Mouse (Mus musculus) gastrocnemius, postnatal 36 days (tissue): ENCODE measurements around the gene Dhrs7c. TPM values are rescaled to one million over a fixed set of nuclear protein-coding genes. Genes with fewer than 3 reads are reported as not detected.

Experiments used
- DNase-seq, 2 experiments: peaks; one replicate each; pipeline ENCODE4 v3.0.0; 2022
- intact Hi-C: fragments of 180-260 bp; cut with DNase I; formaldehyde crosslinking; loops from one replicate; pipeline ENCODE4 v1.15.1; 2025
- long read RNA-seq, 2 experiments: library from polyadenylated mRNA; stranded (forward); transcript quantifications; one replicate each; pipeline ENCODE4 v2.0.0; 2021
- total RNA-seq, 2 experiments: library from RNA; stranded (reverse); gene quantifications; 2 replicates each; pipeline ENCODE4 v1.2.3; 2021

Gene Dhrs7c
- total RNA-seq = 100 to 1,000 TPM; 353 to 437 TPM
- long read RNA-seq, experiment 1, transcript Dhrs7c-204 (3 exons, 342 nt) = minor isoform, 5 of 184 reads
- long read RNA-seq, experiment 1, transcript Dhrs7c-205 (7 exons, 1,108 nt) = major isoform, 59 of 184 reads
- long read RNA-seq, experiment 1, partial matches to known transcripts = 99 of 184 reads
- long read RNA-seq, experiment 1, other reads (novel, unspliced or antisense) = 20 of 184 reads
- long read RNA-seq, experiment 2, transcript Dhrs7c-205 (7 exons, 1,108 nt) = major isoform, 95 of 277 reads
- long read RNA-seq, experiment 2, transcript Dhrs7c-204 (3 exons, 342 nt) = minor isoform, 5 of 277 reads
- long read RNA-seq, experiment 2, partial matches to known transcripts = 170 of 277 reads
- long read RNA-seq, experiment 2, other reads (novel, unspliced or antisense) = 6 of 277 reads

- DNase-seq = peak; percentile 35 to 50
- intact Hi-C loops = no loop called here
Measured at GRCm38 (mm10) chr11:67797931-67798330, at the start of gene Dhrs7c. Gene Dhrs7c, plus strand, starts transcription at chr11:67798187.

- no peak for DNase-seq
- intact Hi-C loops = loop anchor here (2.0 kb wide), 1 partner anchor 51 kb away; no protein-coding TSS in a partner anchor
Measured at GRCm38 (mm10) chr11:67756287-67756686, 41.7 kb upstream of the Dhrs7c start.

- intact Hi-C loops = loop anchor here (2.0 kb wide), 1 partner anchor 49 kb away; no protein-coding TSS in a partner anchor
- DNase-seq = peak in 1 of 2 experiments; percentile 19
Measured at GRCm38 (mm10) chr11:67757373-67758167, 40.4 kb upstream of the Dhrs7c start.

GRCm38 (mm10) chr11:67771053-67771452 is 26.9 kb upstream of the Dhrs7c start, which contains the start of gene Glp2r:
Gene Glp2r, minus strand, starts transcription at chr11:67771153.
- intact Hi-C loops = no loop called here
- DNase-seq = no peak

GRCm38 (mm10) chr11:67771691-67772090 is 26.3 kb upstream of the Dhrs7c start:
- intact Hi-C loops = no loop called here
- DNase-seq = no peak

GRCm38 (mm10) chr11:67772577-67772976 is 25.4 kb upstream of the Dhrs7c start:
- intact Hi-C loops = no loop called here
- no peak for DNase-seq

GRCm38 (mm10) chr11:67774379-67774778 is 23.6 kb upstream of the Dhrs7c start, which contains the start of gene Gsg1l2:
Gene Gsg1l2, plus strand, starts transcription at chr11:67774608.
- intact Hi-C loops = no loop called here
- DNase-seq = no peak

- intact Hi-C loops = no loop called here
- no peak for DNase-seq
Measured at GRCm38 (mm10) chr11:67790182-67790581, 7.8 kb upstream of the Dhrs7c start.

- intact Hi-C loops = no loop called here
- no peak for DNase-seq
Measured at GRCm38 (mm10) chr11:67800130-67800723, 2.2 kb downstream of the Dhrs7c start.

GRCm38 (mm10) chr11:67801169-67801568 is 3.2 kb downstream of the Dhrs7c start:
- DNase-seq = no peak
- intact Hi-C loops = no loop called here

GRCm38 (mm10) chr11:67805538-67805937 is 7.6 kb downstream of the Dhrs7c start:
- no peak for DNase-seq
- intact Hi-C loops = no loop called here

- no peak for DNase-seq
- intact Hi-C loops = loop anchor here (2.0 kb wide), 1 partner anchor 50 kb away; no protein-coding TSS in a partner anchor
Measured at GRCm38 (mm10) chr11:67806832-67807597, 9.0 kb downstream of the Dhrs7c start.

- intact Hi-C loops = no loop called here
- DNase-seq = no peak
Measured at GRCm38 (mm10) chr11:67808051-67808450, 10.1 kb downstream of the Dhrs7c start.

GRCm38 (mm10) chr11:67811535-67811934 is 13.5 kb downstream of the Dhrs7c start:
- intact Hi-C loops = no loop called here
- no peak for DNase-seq

GRCm38 (mm10) chr11:67819604-67820003 is 21.6 kb downstream of the Dhrs7c start:
- no peak for DNase-seq
- intact Hi-C loops = loop anchor here (2.0 kb wide), 1 partner anchor 35 kb away; no protein-coding TSS in a partner anchor

GRCm38 (mm10) chr11:67820221-67820620 is 22.2 kb downstream of the Dhrs7c start:
- intact Hi-C loops = no loop called here
- DNase-seq = no peak

GRCm38 (mm10) chr11:67821560-67821959 is 23.6 kb downstream of the Dhrs7c start:
- intact Hi-C loops = no loop called here
- no peak for DNase-seq

- DNase-seq = no peak
- intact Hi-C loops = no loop called here
Measured at GRCm38 (mm10) chr11:67828360-67829059, 30.5 kb downstream of the Dhrs7c start.

GRCm38 (mm10) chr11:67829530-67829929 is 31.5 kb downstream of the Dhrs7c start:
- intact Hi-C loops = no loop called here
- DNase-seq = no peak
